Mouse (Mus musculus): ENCODE data around the gene Ccdc172. TPM values are rescaled to one million over a fixed set of nuclear protein-coding genes. Genes with fewer than 3 reads are reported as not detected.

The Ccdc172 gene
- polyA plus RNA-seq (2012; rRNA removed), result not detected in 2 replicates

DNA sequence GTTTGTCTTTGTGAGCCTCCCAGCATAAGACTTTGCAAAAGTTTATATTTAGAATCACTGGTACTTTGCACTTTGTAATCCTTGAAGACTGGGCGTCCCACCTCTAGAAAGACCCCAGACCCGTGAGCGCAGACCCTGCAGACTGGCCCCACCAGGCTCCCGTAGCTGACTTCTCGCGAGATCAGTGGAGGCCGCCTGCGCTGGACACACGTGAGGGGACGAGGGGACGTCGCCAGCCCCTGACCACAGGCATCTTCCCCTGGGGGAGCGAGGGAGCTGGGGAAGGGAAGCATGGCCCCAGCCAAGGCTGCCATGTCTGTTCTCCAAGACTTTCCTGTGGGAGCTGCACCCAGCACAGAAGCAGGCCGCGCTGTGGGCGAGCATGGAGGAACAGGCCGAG is at the start of gene Ccdc172:
Gene Ccdc172, plus strand, starts transcription at position 176 of the 400 bp plus-strand sequence.

Other genes with a start within 250 kb of the Ccdc172 start
- 16.6 and 19.1 TPM in 2 replicates for gene Gfra1, start 56.1 kb upstream of the Ccdc172 start, polyA plus RNA-seq (2012; rRNA removed)
- 0.39 and 0.43 TPM in 2 replicates for gene Pnlip, start 140.5 kb downstream of the Ccdc172 start, polyA plus RNA-seq (2012; rRNA removed)
- 0.31 and 0.35 TPM in 2 replicates for gene Pnliprp1, start 216.9 kb downstream of the Ccdc172 start, polyA plus RNA-seq (2012; rRNA removed)
- 0.12 and 0.18 TPM in 2 replicates for gene Pnliprp2, start 247.7 kb downstream of the Ccdc172 start, polyA plus RNA-seq (2012; rRNA removed)

All from central nervous system, embryonic 18 days (tissue).